Mouse (Mus musculus): ENCODE measurements around the gene Vps52. TPM values are rescaled to one million over a fixed set of nuclear protein-coding genes. Genes with fewer than 3 reads are reported as not detected.

Vps52 gene
- polyA plus RNA-seq (2014; fragmentation: Nextera tagmentation; extraction: Ambion mirVana): 50.6 and 63.2 TPM in 2 replicates

DNA sequence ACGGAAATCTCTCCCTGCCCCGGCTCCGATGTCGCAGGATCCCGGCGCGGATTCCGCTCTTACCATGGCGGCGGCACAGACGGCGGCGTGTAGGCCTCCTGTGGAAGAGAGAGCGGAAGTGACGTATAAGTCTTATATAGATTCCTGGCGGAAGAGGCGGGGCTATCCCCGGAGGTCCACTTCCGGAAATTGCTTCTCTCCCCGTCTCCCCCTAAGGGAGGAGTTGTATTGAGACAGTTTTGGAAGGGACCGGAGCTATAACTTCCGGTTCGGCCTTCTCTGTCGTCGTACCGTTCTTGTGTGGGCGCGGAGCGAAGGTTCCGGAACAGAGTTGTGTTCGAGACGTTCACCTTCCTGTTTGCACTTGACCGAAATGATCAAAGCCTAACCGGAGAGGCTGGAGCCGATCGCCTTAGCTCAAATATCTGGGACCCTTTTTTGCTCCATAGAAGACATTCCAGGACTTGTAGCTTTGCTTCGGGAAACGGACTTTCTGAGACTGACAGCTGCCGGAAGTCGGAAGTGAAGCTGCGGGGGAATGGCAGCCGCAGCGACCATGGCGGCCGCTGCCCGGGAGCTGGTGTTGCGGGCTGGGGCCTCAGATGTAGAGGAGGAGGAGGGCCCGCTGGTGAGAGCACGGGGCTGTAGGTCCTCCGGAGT lies at the start of gene Vps52, which contains the start of gene Rps18:
Gene Vps52 (plus strand): TSS at position 258 of the 660 bp plus-strand sequence.
Gene Rps18 (minus strand): TSS at position 447 of the 660 bp plus-strand sequence.
- under 1% methylated on average over 50 of the region's 50 CpGs for WGBS
- H3K27ac ChIP-seq (replicated peaks; ENCODE audit: low read depth, low read length): peak within 1 kb of the TSS; percentile 91
- H3K27me3 ChIP-seq (ENCODE audit: control insufficient read depth, insufficient read depth, low read length): no peaks in the 10 kb centered on the region
- ATAC-seq (ENCODE audit: low FRiP score, low TSS enrichment): peak; percentile 89
- H3K4me2 ChIP-seq (ENCODE audit: low read length): peak within 1 kb of the TSS; percentile 93
- peaks cover 20% of the 10 kb centered on the region for H3K4me1 ChIP-seq (ENCODE audit: control insufficient read depth, insufficient read depth, low read length)
- peaks cover 52% of the 10 kb centered on the region for H3K36me3 ChIP-seq (ENCODE audit: control insufficient read depth, insufficient read depth, low read length)
- H3K4me3 ChIP-seq (replicated peaks; ENCODE audit: low read depth, low read length): peak within 1 kb of the TSS; percentile 90
- no peaks in the 10 kb centered on the region for H3K9me3 ChIP-seq (ENCODE audit: control insufficient read depth, low read length)
- DNase-seq: peak; percentile 98
- peak within 1 kb of the TSS; percentile 89 for H3K9ac ChIP-seq (replicated peaks; ENCODE audit: low read length)

GRCm38 (mm10) chr17:33908331-33909076 lies 47.1 kb upstream of the Vps52 start:
- Histone ChIP-seq H3K27ac (replicated peaks; ENCODE audit: low read depth, low read length) (peak overlapping the region; percentile 93), H3K9ac (replicated peaks; ENCODE audit: low read length) (peak overlapping the region; percentile 81), H3K4me1 (ENCODE audit: control insufficient read depth, insufficient read depth, low read length) (peaks cover 14% of the 10 kb centered on the region), H3K4me3 (replicated peaks; ENCODE audit: low read depth, low read length) (peak overlapping the region; percentile 76), H3K27me3 (ENCODE audit: control insufficient read depth, insufficient read depth, low read length) (no peaks in the 10 kb centered on the region), H3K4me2 (ENCODE audit: low read length) (peak overlapping the region; percentile 93), H3K9me3 (ENCODE audit: control insufficient read depth, low read length) (no peaks in the 10 kb centered on the region), H3K36me3 (ENCODE audit: control insufficient read depth, insufficient read depth, low read length) (peaks cover 24% of the 10 kb centered on the region)
- under 1% methylated on average over 44 of the region's 44 CpGs for WGBS
- DNase-seq (peak; percentile 66), ATAC-seq (ENCODE audit: low FRiP score, low TSS enrichment) (peak; percentile 14)

- WGBS: under 1% methylated on average over 68 of the region's 68 CpGs
- ATAC-seq (ENCODE audit: low FRiP score, low TSS enrichment) (peak; percentile 97), DNase-seq (peak; percentile 100)
- Histone ChIP-seq H3K4me3 (replicated peaks; ENCODE audit: low read depth, low read length) (peak within 1 kb of the TSS; percentile 76), H3K27me3 (ENCODE audit: control insufficient read depth, insufficient read depth, low read length) (no peaks in the 10 kb centered on the region), H3K36me3 (ENCODE audit: control insufficient read depth, insufficient read depth, low read length) (peaks cover 31% of the 10 kb centered on the region), H3K9me3 (ENCODE audit: control insufficient read depth, low read length) (no peaks in the 10 kb centered on the region), H3K9ac (replicated peaks; ENCODE audit: low read length) (peak within 1 kb of the TSS; percentile 81), H3K4me1 (ENCODE audit: control insufficient read depth, insufficient read depth, low read length) (peaks cover 14% of the 10 kb centered on the region), H3K4me2 (ENCODE audit: low read length) (peak within 1 kb of the TSS; percentile 93), H3K27ac (replicated peaks; ENCODE audit: low read depth, low read length) (peak within 1 kb of the TSS; percentile 93)
Measured at GRCm38 (mm10) chr17:33909077-33909868, 46.3 kb upstream of the Vps52 start, which contains the start of gene Daxx. Daxx (plus strand) TSS chr17:33909414.

DNA sequence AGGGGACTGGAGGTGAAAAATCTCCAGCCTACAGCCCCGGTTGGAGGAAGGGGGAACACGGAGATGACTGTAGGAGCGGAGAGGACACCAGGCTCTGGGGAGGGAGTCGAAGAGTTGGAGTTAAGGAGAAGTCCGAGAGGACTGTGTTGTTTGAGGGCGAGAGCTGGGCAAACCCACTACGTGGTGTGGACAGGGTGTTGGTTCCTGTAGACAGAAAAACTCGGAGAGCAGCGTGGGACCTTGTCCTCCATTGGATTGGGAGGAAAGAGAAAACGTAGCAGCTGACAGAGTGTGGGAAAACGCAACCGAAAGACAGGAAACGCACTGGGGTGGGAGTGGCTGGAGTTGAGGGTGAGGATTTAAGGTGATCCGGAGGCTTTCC lies 45.8 kb upstream of the Vps52 start:
- DNase-seq (no peak), ATAC-seq (ENCODE audit: low FRiP score, low TSS enrichment) (peak; percentile 4)
- under 1% methylated on average over 14 of the region's 14 CpGs for WGBS
- Histone ChIP-seq H3K9ac (replicated peaks; ENCODE audit: low read length) (peak overlapping the region; percentile 81), H3K27me3 (ENCODE audit: control insufficient read depth, insufficient read depth, low read length) (no peaks in the 10 kb centered on the region), H3K4me3 (replicated peaks; ENCODE audit: low read depth, low read length) (peak overlapping the region; percentile 76), H3K4me1 (ENCODE audit: control insufficient read depth, insufficient read depth, low read length) (peaks cover 14% of the 10 kb centered on the region), H3K4me2 (ENCODE audit: low read length) (peak overlapping the region; percentile 93), H3K9me3 (ENCODE audit: control insufficient read depth, low read length) (no peaks in the 10 kb centered on the region), H3K36me3 (ENCODE audit: control insufficient read depth, insufficient read depth, low read length) (peaks cover 36% of the 10 kb centered on the region), H3K27ac (replicated peaks; ENCODE audit: low read depth, low read length) (peak overlapping the region; percentile 93)

- H3K4me1 ChIP-seq (ENCODE audit: control insufficient read depth, insufficient read depth, low read length): peaks cover 17% of the 10 kb centered on the region
- H3K27ac ChIP-seq (replicated peaks; ENCODE audit: low read depth, low read length): no peak overlapping the region
- peak overlapping the region; percentile 93 for H3K4me2 ChIP-seq (ENCODE audit: low read length)
- DNase-seq: no peak
- H3K27me3 ChIP-seq (ENCODE audit: control insufficient read depth, insufficient read depth, low read length): no peaks in the 10 kb centered on the region
- ATAC-seq (ENCODE audit: low FRiP score, low TSS enrichment): no peak
- H3K9me3 ChIP-seq (ENCODE audit: control insufficient read depth, low read length): no peaks in the 10 kb centered on the region
- WGBS: 59% methylated on average over 11 of the region's 11 CpGs
- peaks cover 36% of the 10 kb centered on the region for H3K36me3 ChIP-seq (ENCODE audit: control insufficient read depth, insufficient read depth, low read length)
- peak overlapping the region; percentile 76 for H3K4me3 ChIP-seq (replicated peaks; ENCODE audit: low read depth, low read length)
- H3K9ac ChIP-seq (replicated peaks; ENCODE audit: low read length): no peak overlapping the region; the same call in 1 of the 2 replicates
Measured at GRCm38 (mm10) chr17:33910346-33911051, 45.1 kb upstream of the Vps52 start.

- Histone ChIP-seq H3K4me3 (replicated peaks; ENCODE audit: low read depth, low read length) (no peak overlapping the region), H3K4me2 (ENCODE audit: low read length) (no peak overlapping the region), H3K9ac (replicated peaks; ENCODE audit: low read length) (no peak overlapping the region), H3K27me3 (ENCODE audit: control insufficient read depth, insufficient read depth, low read length) (no peaks in the 10 kb centered on the region), H3K36me3 (ENCODE audit: control insufficient read depth, insufficient read depth, low read length) (peaks cover 36% of the 10 kb centered on the region), H3K27ac (replicated peaks; ENCODE audit: low read depth, low read length) (no peak overlapping the region), H3K4me1 (ENCODE audit: control insufficient read depth, insufficient read depth, low read length) (peaks cover 17% of the 10 kb centered on the region), H3K9me3 (ENCODE audit: control insufficient read depth, low read length) (no peaks in the 10 kb centered on the region)
- DNase-seq (no peak), ATAC-seq (ENCODE audit: low FRiP score, low TSS enrichment) (no peak)
- WGBS: 95% methylated on average over 31 of the region's 31 CpGs
Measured at GRCm38 (mm10) chr17:33911052-33911812, 44.4 kb upstream of the Vps52 start.

GRCm38 (mm10) chr17:33911813-33912414 lies 43.7 kb upstream of the Vps52 start:
- DNase-seq (no peak), ATAC-seq (ENCODE audit: low FRiP score, low TSS enrichment) (no peak)
- WGBS: 91% methylated on average over 28 of the region's 28 CpGs
- Histone ChIP-seq H3K27me3 (ENCODE audit: control insufficient read depth, insufficient read depth, low read length) (no peaks in the 10 kb centered on the region), H3K27ac (replicated peaks; ENCODE audit: low read depth, low read length) (no peak overlapping the region), H3K4me2 (ENCODE audit: low read length) (no peak overlapping the region), H3K9ac (replicated peaks; ENCODE audit: low read length) (no peak overlapping the region), H3K36me3 (ENCODE audit: control insufficient read depth, insufficient read depth, low read length) (peaks cover 36% of the 10 kb centered on the region), H3K4me1 (ENCODE audit: control insufficient read depth, insufficient read depth, low read length) (peaks cover 21% of the 10 kb centered on the region), H3K4me3 (replicated peaks; ENCODE audit: low read depth, low read length) (no peak overlapping the region), H3K9me3 (ENCODE audit: control insufficient read depth, low read length) (no peaks in the 10 kb centered on the region)

All from midbrain, embryonic 14.5 days (tissue).